Mouse (Mus musculus): ENCODE data around the gene Cluap1. TPM values are rescaled to one million over a fixed set of nuclear protein-coding genes. Genes with fewer than 3 reads are reported as not detected.

The Cluap1 gene
- 23.3 and 25.2 TPM in 2 replicates for polyA plus RNA-seq (2014; fragmentation: Nextera tagmentation; extraction: Ambion mirVana)

GRCm38 (mm10) chr16:3908537-3909111, at the start of gene Cluap1, which contains the start of gene 1700037C18Rik:
Gene Cluap1, plus strand, starts transcription at chr16:3908801.
Gene 1700037C18Rik, minus strand, starts transcription at chr16:3908689.
- H3K4me2 ChIP-seq (ENCODE audit: low read depth) = peak within 1 kb of the TSS; percentile 66
- peak within 1 kb of the TSS; percentile 54 for H3K9ac ChIP-seq (ENCODE audit: low read length)
- WGBS = under 1% methylated on average over 33 of the region's 33 CpGs
- H3K27me3 ChIP-seq (ENCODE audit: control insufficient read depth, insufficient read depth, low read length) = no peaks in the 10 kb centered on the region
- peaks cover 2% of the 10 kb centered on the region for H3K36me3 ChIP-seq (ENCODE audit: control insufficient read depth, insufficient read depth, low read length)
- no peak within 1 kb of the TSS for H3K27ac ChIP-seq (ENCODE audit: low read depth, low read length)
- ATAC-seq (ENCODE audit: insufficient read depth, low FRiP score, low TSS enrichment) (peak; percentile 96), DNase-seq (ENCODE audit: low spot score) (peak; percentile 90)
- peaks cover 5% of the 10 kb centered on the region; the same call in 1 of the 2 replicates for H3K4me1 ChIP-seq (ENCODE audit: control insufficient read depth, insufficient read depth, low read length)
- H3K4me3 ChIP-seq (ENCODE audit: low read depth, low read length) = peak within 1 kb of the TSS; percentile 46
- H3K9me3 ChIP-seq (ENCODE audit: control insufficient read depth, low read length) = no peaks in the 10 kb centered on the region

- Histone ChIP-seq H3K4me3 (ENCODE audit: low read depth, low read length) (no peak overlapping the region), H3K9ac (ENCODE audit: low read length) (no peak overlapping the region), H3K27me3 (ENCODE audit: control insufficient read depth, insufficient read depth, low read length) (no peaks in the 10 kb centered on the region), H3K36me3 (ENCODE audit: control insufficient read depth, insufficient read depth, low read length) (no peaks in the 10 kb centered on the region), H3K9me3 (ENCODE audit: control insufficient read depth, low read length) (no peaks in the 10 kb centered on the region), H3K4me1 (ENCODE audit: control insufficient read depth, insufficient read depth, low read length) (no peaks in the 10 kb centered on the region), H3K4me2 (ENCODE audit: low read depth) (no peak overlapping the region), H3K27ac (ENCODE audit: low read depth, low read length) (no peak overlapping the region)
- no peak for ATAC-seq (ENCODE audit: insufficient read depth, low FRiP score, low TSS enrichment)
- no peak for DNase-seq (ENCODE audit: low spot score)
- 93% methylated on average over 4 of the region's 4 CpGs for WGBS
These were observed 49.3 kb upstream of the Cluap1 start for GRCm38 (mm10) chr16:3859254-3859653.

- H3K36me3 ChIP-seq (ENCODE audit: control insufficient read depth, insufficient read depth, low read length) = peaks cover 2% of the 10 kb centered on the region; the same call in 1 of the 2 replicates
- DNase-seq (ENCODE audit: low spot score) = no peak
- H3K27ac ChIP-seq (ENCODE audit: low read depth, low read length) = no peak overlapping the region
- no peaks in the 10 kb centered on the region for H3K27me3 ChIP-seq (ENCODE audit: control insufficient read depth, insufficient read depth, low read length)
- peaks cover 3% of the 10 kb centered on the region; the same call in 1 of the 2 replicates for H3K4me1 ChIP-seq (ENCODE audit: control insufficient read depth, insufficient read depth, low read length)
- H3K4me2 ChIP-seq (ENCODE audit: low read depth) = peak overlapping the region; percentile 73
- H3K9ac ChIP-seq (ENCODE audit: low read length) = peak overlapping the region; percentile 20
- peak overlapping the region; percentile 52 for H3K4me3 ChIP-seq (ENCODE audit: low read depth, low read length)
- H3K9me3 ChIP-seq (ENCODE audit: control insufficient read depth, low read length) = no peaks in the 10 kb centered on the region
- 2% methylated on average over 16 of the region's 16 CpGs for WGBS
- ATAC-seq (ENCODE audit: insufficient read depth, low FRiP score, low TSS enrichment) = 0 out of 2 replicates have a peak, but pooled peaks have one; percentile 1
These were observed 36.8 kb upstream of the Cluap1 start for GRCm38 (mm10) chr16:3871815-3872214.

- peak within 1 kb of the TSS; percentile 20 for H3K9ac ChIP-seq (ENCODE audit: low read length)
- H3K36me3 ChIP-seq (ENCODE audit: control insufficient read depth, insufficient read depth, low read length) = peaks cover 2% of the 10 kb centered on the region; the same call in 1 of the 2 replicates
- WGBS = 6% methylated on average over 47 of the region's 47 CpGs
- no peaks in the 10 kb centered on the region for H3K27me3 ChIP-seq (ENCODE audit: control insufficient read depth, insufficient read depth, low read length)
- peak within 1 kb of the TSS; percentile 73 for H3K4me2 ChIP-seq (ENCODE audit: low read depth)
- H3K27ac ChIP-seq (ENCODE audit: low read depth, low read length) = no peak within 1 kb of the TSS
- peaks cover 3% of the 10 kb centered on the region; the same call in 1 of the 2 replicates for H3K4me1 ChIP-seq (ENCODE audit: control insufficient read depth, insufficient read depth, low read length)
- peak within 1 kb of the TSS; percentile 52 for H3K4me3 ChIP-seq (ENCODE audit: low read depth, low read length)
- DNase-seq (ENCODE audit: low spot score) (peak; percentile 91), ATAC-seq (ENCODE audit: insufficient read depth, low FRiP score, low TSS enrichment) (peak; percentile 98)
- no peaks in the 10 kb centered on the region for H3K9me3 ChIP-seq (ENCODE audit: control insufficient read depth, low read length)
These were observed 36.2 kb upstream of the Cluap1 start, which contains the start of gene Naa60 for GRCm38 (mm10) chr16:3872216-3873047. Gene Naa60, plus strand, starts transcription at chr16:3872375.

- H3K4me1 ChIP-seq (ENCODE audit: control insufficient read depth, insufficient read depth, low read length) = peaks cover 3% of the 10 kb centered on the region; the same call in 1 of the 2 replicates
- DNase-seq (ENCODE audit: low spot score) (no peak), ATAC-seq (ENCODE audit: insufficient read depth, low FRiP score, low TSS enrichment) (no peak)
- no peak overlapping the region for H3K4me2 ChIP-seq (ENCODE audit: low read depth)
- H3K36me3 ChIP-seq (ENCODE audit: control insufficient read depth, insufficient read depth, low read length) = peaks cover 4% of the 10 kb centered on the region; the same call in 1 of the 2 replicates
- no peaks in the 10 kb centered on the region for H3K9me3 ChIP-seq (ENCODE audit: control insufficient read depth, low read length)
- no peaks in the 10 kb centered on the region for H3K27me3 ChIP-seq (ENCODE audit: control insufficient read depth, insufficient read depth, low read length)
- no peak overlapping the region for H3K27ac ChIP-seq (ENCODE audit: low read depth, low read length)
- H3K4me3 ChIP-seq (ENCODE audit: low read depth, low read length) = no peak overlapping the region
- 91% methylated on average over 4 of the region's 4 CpGs for WGBS
- H3K9ac ChIP-seq (ENCODE audit: low read length) = no peak overlapping the region
These were observed 32.3 kb upstream of the Cluap1 start for GRCm38 (mm10) chr16:3876346-3876745.

- Histone ChIP-seq H3K9me3 (ENCODE audit: control insufficient read depth, low read length) (no peaks in the 10 kb centered on the region), H3K4me1 (ENCODE audit: control insufficient read depth, insufficient read depth, low read length) (peaks cover 5% of the 10 kb centered on the region), H3K9ac (ENCODE audit: low read length) (peak within 1 kb of the TSS; percentile 84), H3K4me2 (ENCODE audit: low read depth) (peak within 1 kb of the TSS; percentile 73), H3K27me3 (ENCODE audit: control insufficient read depth, insufficient read depth, low read length) (no peaks in the 10 kb centered on the region), H3K36me3 (ENCODE audit: control insufficient read depth, insufficient read depth, low read length) (0 out of 2 replicates have a peak, but pooled peaks cover under 1% of the 10 kb centered on the region), H3K4me3 (ENCODE audit: low read depth, low read length) (peak within 1 kb of the TSS; percentile 90), H3K27ac (ENCODE audit: low read depth, low read length) (peak within 1 kb of the TSS; percentile 90)
- under 1% methylated on average over 77 of the region's 88 CpGs for WGBS
- peak; percentile 96 for DNase-seq (ENCODE audit: low spot score)
- peak; percentile 99 for ATAC-seq (ENCODE audit: insufficient read depth, low FRiP score, low TSS enrichment)
These were observed 24.2 kb upstream of the Cluap1 start, which contains the start of the genes Zfp597 and Gm20695 for GRCm38 (mm10) chr16:3884201-3885064. Gene Zfp597, minus strand, starts transcription at chr16:3884561. Gene Gm20695, plus strand, starts transcription at chr16:3884648.

GRCm38 (mm10) chr16:3885065-3885670, 23.4 kb upstream of the Cluap1 start:
- Histone ChIP-seq H3K4me1 (ENCODE audit: control insufficient read depth, insufficient read depth, low read length) (peaks cover 5% of the 10 kb centered on the region), H3K9ac (ENCODE audit: low read length) (peak overlapping the region; percentile 84), H3K4me3 (ENCODE audit: low read depth, low read length) (peak overlapping the region; percentile 90), H3K4me2 (ENCODE audit: low read depth) (peak overlapping the region; percentile 73), H3K27me3 (ENCODE audit: control insufficient read depth, insufficient read depth, low read length) (no peaks in the 10 kb centered on the region), H3K27ac (ENCODE audit: low read depth, low read length) (no peak overlapping the region), H3K9me3 (ENCODE audit: control insufficient read depth, low read length) (no peaks in the 10 kb centered on the region), H3K36me3 (ENCODE audit: control insufficient read depth, insufficient read depth, low read length) (no peaks in the 10 kb centered on the region)
- DNase-seq (ENCODE audit: low spot score) (peak; percentile 15), ATAC-seq (ENCODE audit: insufficient read depth, low FRiP score, low TSS enrichment) (no peak; the same call in 1 of the 2 replicates)
- WGBS = 3% methylated on average over 10 of the region's 10 CpGs

Measured in neural tube, embryonic 11.5 days (tissue).